Mouse (Mus musculus): ENCODE results near the gene Olfr963. TPM values are rescaled to one million over a fixed set of nuclear protein-coding genes. Genes with fewer than 3 reads are reported as not detected.

Olfr963 gene
- polyA plus RNA-seq (2014; fragmentation: Illumina TruSeq; extraction: RNeasy Lipid Tissue Mini Kit (QIAGEN cat#74804); ENCODE audit: low read depth, low replicate concordance), result not detected

DNA sequence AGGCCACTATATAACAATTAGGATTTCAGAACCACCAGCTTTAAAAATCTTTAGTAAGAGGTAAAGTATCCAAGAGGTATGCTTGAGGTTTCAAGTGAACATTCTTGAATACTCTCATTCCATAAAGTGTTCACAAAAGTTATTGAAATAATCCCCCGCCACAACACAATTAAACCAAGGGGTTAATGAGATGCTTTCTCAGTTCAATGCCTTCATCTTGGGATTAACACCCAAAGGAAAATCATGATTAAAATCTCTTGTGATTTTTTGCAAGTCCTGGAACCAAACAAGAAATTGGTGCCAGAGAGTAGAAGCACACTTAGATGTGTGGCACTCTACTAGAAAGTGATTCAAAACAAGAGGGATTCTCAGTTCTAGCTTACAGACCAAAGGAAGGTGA is at the start of gene Olfr963:
TSS of gene Olfr963 (plus strand) at position 301 of the 400 bp plus-strand sequence.

GRCm38 (mm10) chr9:39621073-39621472 is 45.9 kb upstream of the Olfr963 start, which contains the start of gene Olfr960:
Gene Olfr960, plus strand, starts transcription at chr9:39621373.

GRCm38 (mm10) chr9:39644785-39645184 is 22.2 kb upstream of the Olfr963 start, which contains the start of gene Olfr961:
Gene Olfr961, plus strand, starts transcription at chr9:39645085.

GRCm38 (mm10) chr9:39707017-39707416 is 40.0 kb downstream of the Olfr963 start, which contains the start of gene Olfr149:
Gene Olfr149, minus strand, starts transcription at chr9:39707117.

GRCm38 (mm10) chr9:39711053-39711452 is 44.0 kb downstream of the Olfr963 start, which contains the start of gene Olfr965:
Gene Olfr965, plus strand, starts transcription at chr9:39711353.

Other genes with a start within 250 kb of the Olfr963 start
- not detected for gene Olfr952, start 240.1 kb upstream of the Olfr963 start, polyA plus RNA-seq (2014; fragmentation: Illumina TruSeq; extraction: RNeasy Lipid Tissue Mini Kit (QIAGEN cat#74804); ENCODE audit: low read depth, low replicate concordance)
- not detected for gene Olfr954, start 210.5 kb upstream of the Olfr963 start, polyA plus RNA-seq (2014; fragmentation: Illumina TruSeq; extraction: RNeasy Lipid Tissue Mini Kit (QIAGEN cat#74804); ENCODE audit: low read depth, low replicate concordance)
- not detected for gene Olfr955, start 195.3 kb upstream of the Olfr963 start, polyA plus RNA-seq (2014; fragmentation: Illumina TruSeq; extraction: RNeasy Lipid Tissue Mini Kit (QIAGEN cat#74804); ENCODE audit: low read depth, low replicate concordance)
- gene Olfr44, start 173.2 kb upstream of the Olfr963 start, polyA plus RNA-seq (2014; fragmentation: Illumina TruSeq; extraction: RNeasy Lipid Tissue Mini Kit (QIAGEN cat#74804); ENCODE audit: low read depth, low replicate concordance), result not detected
- gene Olfr957, start 151.4 kb upstream of the Olfr963 start, polyA plus RNA-seq (2014; fragmentation: Illumina TruSeq; extraction: RNeasy Lipid Tissue Mini Kit (QIAGEN cat#74804); ENCODE audit: low read depth, low replicate concordance), result not detected
- not detected for gene Olfr958, start 113.2 kb upstream of the Olfr963 start, polyA plus RNA-seq (2014; fragmentation: Illumina TruSeq; extraction: RNeasy Lipid Tissue Mini Kit (QIAGEN cat#74804); ENCODE audit: low read depth, low replicate concordance)
- gene Olfr959, start 91.6 kb upstream of the Olfr963 start, polyA plus RNA-seq (2014; fragmentation: Illumina TruSeq; extraction: RNeasy Lipid Tissue Mini Kit (QIAGEN cat#74804); ENCODE audit: low read depth, low replicate concordance), result not detected
- gene AW551984, start 62.8 kb upstream of the Olfr963 start, polyA plus RNA-seq (2014; fragmentation: Illumina TruSeq; extraction: RNeasy Lipid Tissue Mini Kit (QIAGEN cat#74804); ENCODE audit: low read depth, low replicate concordance), result 0.26 TPM
- not detected for gene Olfr148, start 56.5 kb upstream of the Olfr963 start, polyA plus RNA-seq (2014; fragmentation: Illumina TruSeq; extraction: RNeasy Lipid Tissue Mini Kit (QIAGEN cat#74804); ENCODE audit: low read depth, low replicate concordance)
- not detected for gene Olfr960, start 45.8 kb upstream of the Olfr963 start, polyA plus RNA-seq (2014; fragmentation: Illumina TruSeq; extraction: RNeasy Lipid Tissue Mini Kit (QIAGEN cat#74804); ENCODE audit: low read depth, low replicate concordance)
- gene Olfr961, start 22.1 kb upstream of the Olfr963 start, polyA plus RNA-seq (2014; fragmentation: Illumina TruSeq; extraction: RNeasy Lipid Tissue Mini Kit (QIAGEN cat#74804); ENCODE audit: low read depth, low replicate concordance), result not detected
- gene Olfr149, start 39.9 kb downstream of the Olfr963 start, polyA plus RNA-seq (2014; fragmentation: Illumina TruSeq; extraction: RNeasy Lipid Tissue Mini Kit (QIAGEN cat#74804); ENCODE audit: low read depth, low replicate concordance), result not detected
- gene Olfr965, start 44.1 kb downstream of the Olfr963 start, polyA plus RNA-seq (2014; fragmentation: Illumina TruSeq; extraction: RNeasy Lipid Tissue Mini Kit (QIAGEN cat#74804); ENCODE audit: low read depth, low replicate concordance), result not detected
- gene Olfr150, start 63.8 kb downstream of the Olfr963 start, polyA plus RNA-seq (2014; fragmentation: Illumina TruSeq; extraction: RNeasy Lipid Tissue Mini Kit (QIAGEN cat#74804); ENCODE audit: low read depth, low replicate concordance), result not detected
- gene Olfr967, start 79.0 kb downstream of the Olfr963 start, polyA plus RNA-seq (2014; fragmentation: Illumina TruSeq; extraction: RNeasy Lipid Tissue Mini Kit (QIAGEN cat#74804); ENCODE audit: low read depth, low replicate concordance), result not detected
- gene Olfr968, start 116.0 kb downstream of the Olfr963 start, polyA plus RNA-seq (2014; fragmentation: Illumina TruSeq; extraction: RNeasy Lipid Tissue Mini Kit (QIAGEN cat#74804); ENCODE audit: low read depth, low replicate concordance), result not detected
- gene Olfr969, start 123.7 kb downstream of the Olfr963 start, polyA plus RNA-seq (2014; fragmentation: Illumina TruSeq; extraction: RNeasy Lipid Tissue Mini Kit (QIAGEN cat#74804); ENCODE audit: low read depth, low replicate concordance), result not detected
- not detected for gene Olfr970, start 141.7 kb downstream of the Olfr963 start, polyA plus RNA-seq (2014; fragmentation: Illumina TruSeq; extraction: RNeasy Lipid Tissue Mini Kit (QIAGEN cat#74804); ENCODE audit: low read depth, low replicate concordance)
- not detected for gene Olfr971, start 169.7 kb downstream of the Olfr963 start, polyA plus RNA-seq (2014; fragmentation: Illumina TruSeq; extraction: RNeasy Lipid Tissue Mini Kit (QIAGEN cat#74804); ENCODE audit: low read depth, low replicate concordance)
- gene Olfr972, start 199.2 kb downstream of the Olfr963 start, polyA plus RNA-seq (2014; fragmentation: Illumina TruSeq; extraction: RNeasy Lipid Tissue Mini Kit (QIAGEN cat#74804); ENCODE audit: low read depth, low replicate concordance), result not detected
- gene Olfr229, start 240.1 kb downstream of the Olfr963 start, polyA plus RNA-seq (2014; fragmentation: Illumina TruSeq; extraction: RNeasy Lipid Tissue Mini Kit (QIAGEN cat#74804); ENCODE audit: low read depth, low replicate concordance), result not detected

Data from heart, adult 10 weeks (tissue).